Mouse (Mus musculus) lung, adult 18-20 months (tissue): ENCODE data around the gene Tle6.

Experiments used
- DNase-seq, 2 experiments: peaks; one replicate each; pipeline ENCODE4 v3.0.0; 2022; ENCODE audit warnings: mixed read lengths in 2 of 2

Gene Tle6

DNA sequence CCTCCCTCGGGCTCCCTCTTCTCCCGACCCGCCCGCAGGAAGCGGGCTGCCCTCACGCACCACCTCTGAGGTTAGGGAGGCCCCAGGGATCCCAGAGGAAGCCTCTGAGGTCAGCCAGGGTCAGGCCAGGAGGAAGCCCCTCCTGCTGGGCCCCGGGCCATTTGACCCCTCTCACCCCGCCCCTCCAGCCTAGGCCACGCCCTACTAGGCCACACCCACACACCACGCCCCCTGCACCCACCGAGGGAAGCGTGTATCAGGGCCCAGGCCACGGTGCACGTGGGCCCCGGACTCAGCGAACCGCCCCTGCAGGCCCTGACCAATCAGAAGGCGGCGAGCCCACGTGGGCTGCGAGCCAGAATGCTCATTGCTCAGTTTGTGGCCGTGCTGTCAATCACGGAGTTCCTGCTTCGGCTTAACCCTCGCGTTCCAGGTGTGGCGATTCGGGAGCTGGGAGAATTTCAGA, at the start of gene Tle6:
Gene Tle6, minus strand, starts transcription at position 336 of the 466 bp plus-strand sequence.
- peak; percentile 95 to 97 for DNase-seq

DNA sequence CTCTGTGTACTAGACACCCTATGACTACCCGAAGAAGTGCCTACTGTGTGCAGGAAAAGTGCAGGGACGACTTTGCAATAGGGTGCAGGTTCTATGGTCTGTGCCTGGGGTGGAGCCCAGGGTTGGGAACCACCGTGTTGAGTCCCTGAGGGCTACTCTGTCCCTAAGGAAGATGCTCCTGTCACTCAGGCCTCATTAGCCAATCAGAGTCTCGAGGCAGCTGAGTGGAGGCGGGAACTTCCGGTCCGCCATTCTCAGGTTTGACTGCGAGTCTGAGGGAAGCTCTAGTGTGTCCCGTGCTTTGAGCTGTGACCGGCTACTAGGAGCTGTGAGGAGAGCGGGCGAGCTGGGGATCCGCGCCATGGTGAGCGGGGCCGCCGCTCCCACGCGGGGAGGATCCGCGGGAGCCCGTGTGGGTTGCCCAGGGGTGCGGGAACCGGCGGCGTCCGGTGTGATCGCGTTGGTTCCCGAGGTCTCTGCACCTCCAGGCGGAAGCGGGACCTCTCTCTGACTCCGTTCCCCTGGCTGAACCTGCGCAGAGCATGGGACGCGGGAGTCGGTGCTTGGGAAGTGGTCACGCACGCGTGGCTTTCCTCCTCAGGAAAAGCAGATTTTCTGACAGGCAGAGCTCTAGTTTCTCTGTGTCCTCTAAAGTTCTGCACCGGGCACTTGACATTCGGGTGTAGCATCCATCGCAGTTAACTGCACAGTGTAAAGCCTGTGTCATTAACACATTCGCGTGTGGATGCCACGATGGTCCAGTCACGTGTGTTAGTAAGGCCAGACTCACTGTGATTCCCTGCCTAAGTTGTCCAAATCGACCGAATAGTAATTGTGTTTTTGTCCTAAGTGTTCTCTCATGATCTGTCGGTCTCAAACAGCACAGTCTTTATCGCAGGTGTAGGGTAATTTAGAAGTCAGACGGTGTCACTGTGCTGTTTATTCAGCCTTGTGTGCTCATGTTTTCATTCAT, 48.2 kb upstream of the Tle6 start, which contains the start of gene Gm10778:
Gene Gm10778, plus strand, starts transcription at position 257 of the 973 bp plus-strand sequence.
- DNase-seq, result peak; percentile 87 to 90

DNA sequence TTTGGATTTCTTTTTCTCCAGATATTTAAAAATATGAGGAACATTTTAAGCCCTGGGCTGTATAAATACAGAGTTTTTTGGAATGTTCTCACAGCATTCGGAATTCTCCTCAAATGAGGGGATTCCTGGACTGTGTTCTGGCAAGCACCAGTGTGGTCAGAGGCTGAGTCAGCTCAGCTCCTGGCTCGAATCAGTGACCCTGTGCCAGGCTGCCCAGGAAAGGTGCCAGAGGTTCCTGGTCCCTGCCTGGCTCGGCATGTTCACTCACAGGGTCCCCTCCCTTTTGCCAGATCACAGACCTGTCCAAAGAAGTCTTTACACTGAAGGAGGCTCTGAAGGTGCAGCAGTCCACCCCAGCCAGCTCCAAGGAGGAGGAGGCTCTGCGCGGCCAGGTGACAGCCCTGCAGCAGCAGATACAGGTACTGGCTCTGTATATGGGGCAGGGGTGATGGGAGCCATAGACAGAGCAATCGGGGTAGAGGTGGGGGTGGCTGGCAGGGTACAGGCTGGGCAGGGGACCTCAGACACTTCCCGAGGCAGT, 45.2 kb upstream of the Tle6 start:
- DNase-seq, result no peak

DNA sequence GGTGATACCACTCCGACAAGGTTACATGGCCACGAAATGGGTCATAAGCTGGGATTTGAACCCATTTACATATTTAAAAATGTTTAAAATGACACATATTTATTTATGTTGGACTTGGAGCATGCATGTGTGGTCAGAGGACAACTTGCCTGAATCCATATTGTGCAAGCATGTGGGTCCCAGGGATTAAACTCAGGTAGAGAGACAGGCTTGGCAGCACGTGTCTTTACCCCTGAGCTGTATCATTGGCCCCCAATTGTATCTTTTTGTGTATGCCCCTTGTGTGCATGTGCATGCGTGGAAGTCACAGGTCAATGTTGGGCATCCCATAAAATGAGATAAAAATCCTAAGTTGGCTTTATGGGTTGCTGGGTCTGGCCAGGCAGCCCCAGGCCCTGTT, 44.5 kb upstream of the Tle6 start:
- DNase-seq, result no peak

DNA sequence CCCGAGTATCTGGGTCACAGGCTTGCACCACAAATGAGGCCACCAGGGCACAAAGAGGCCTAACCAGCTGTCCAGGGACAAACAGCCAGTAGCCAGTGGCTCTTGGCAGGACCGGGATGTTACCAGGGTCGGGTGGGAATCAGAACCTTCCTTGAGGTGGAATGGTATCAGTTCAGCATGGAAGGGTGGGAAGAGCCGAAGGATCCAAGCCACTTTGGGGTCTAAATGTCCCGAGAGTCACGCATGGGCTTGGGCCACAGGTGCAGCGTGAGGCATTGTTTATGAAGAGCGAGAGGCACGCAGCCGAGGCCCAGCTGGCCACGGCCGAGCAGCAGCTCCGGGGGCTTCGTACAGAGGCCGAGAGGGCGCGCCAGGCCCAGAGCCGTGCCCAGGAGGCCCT, 43.8 kb upstream of the Tle6 start:
- DNase-seq, result peak in 1 of 2 experiments; percentile 3

DNA sequence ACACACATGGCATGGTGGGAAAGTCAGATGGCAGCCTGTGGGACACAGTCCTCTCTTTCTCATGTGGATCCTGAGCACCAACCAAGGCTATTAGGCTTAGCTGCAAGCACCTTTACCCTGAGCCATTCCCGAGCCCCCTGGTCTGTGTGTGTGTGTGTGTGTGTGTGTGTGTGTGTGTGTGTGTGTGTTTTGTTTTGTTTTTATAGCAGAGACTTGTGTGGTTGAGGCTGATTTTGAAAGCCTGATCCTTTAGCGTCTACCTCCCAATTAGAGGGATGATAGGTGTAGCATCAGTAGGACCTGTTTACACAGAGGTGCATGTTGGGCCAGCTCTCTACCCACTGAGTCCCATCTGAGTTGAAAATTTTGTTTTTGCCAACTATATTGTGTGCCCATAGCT, 43.3 kb upstream of the Tle6 start:
- DNase-seq, result no peak

DNA sequence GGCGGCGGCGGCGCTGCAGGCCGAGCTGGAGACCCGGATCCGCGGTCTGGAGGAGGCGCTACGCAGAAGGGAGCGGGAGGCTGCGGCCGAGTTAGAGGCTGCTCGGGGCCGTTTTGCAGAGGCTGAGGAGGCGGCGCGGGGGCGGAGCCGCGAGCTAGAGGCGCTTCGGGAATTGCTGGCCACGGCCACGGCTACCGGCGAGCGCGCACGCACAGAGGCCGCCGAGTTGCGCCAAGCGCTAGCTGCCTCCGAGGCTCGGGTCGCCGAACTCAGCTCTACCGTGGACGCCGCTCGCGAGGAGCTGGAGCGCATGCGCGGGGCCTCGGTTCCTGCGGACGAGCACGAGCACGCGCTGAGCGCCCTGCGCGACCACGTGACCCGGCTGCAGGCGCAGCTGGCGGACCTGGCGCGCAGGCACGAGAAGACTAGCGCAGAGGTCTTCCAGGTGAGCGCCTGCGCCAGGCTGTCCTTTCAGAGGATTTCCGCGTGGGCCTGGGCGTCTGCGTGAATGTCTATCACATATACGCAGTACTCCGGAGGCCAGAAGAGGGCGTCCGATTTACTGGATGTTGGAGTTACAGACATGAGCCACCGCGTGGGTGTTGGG, 42.7 kb upstream of the Tle6 start:
- peak; percentile 95 to 96 for DNase-seq

DNA sequence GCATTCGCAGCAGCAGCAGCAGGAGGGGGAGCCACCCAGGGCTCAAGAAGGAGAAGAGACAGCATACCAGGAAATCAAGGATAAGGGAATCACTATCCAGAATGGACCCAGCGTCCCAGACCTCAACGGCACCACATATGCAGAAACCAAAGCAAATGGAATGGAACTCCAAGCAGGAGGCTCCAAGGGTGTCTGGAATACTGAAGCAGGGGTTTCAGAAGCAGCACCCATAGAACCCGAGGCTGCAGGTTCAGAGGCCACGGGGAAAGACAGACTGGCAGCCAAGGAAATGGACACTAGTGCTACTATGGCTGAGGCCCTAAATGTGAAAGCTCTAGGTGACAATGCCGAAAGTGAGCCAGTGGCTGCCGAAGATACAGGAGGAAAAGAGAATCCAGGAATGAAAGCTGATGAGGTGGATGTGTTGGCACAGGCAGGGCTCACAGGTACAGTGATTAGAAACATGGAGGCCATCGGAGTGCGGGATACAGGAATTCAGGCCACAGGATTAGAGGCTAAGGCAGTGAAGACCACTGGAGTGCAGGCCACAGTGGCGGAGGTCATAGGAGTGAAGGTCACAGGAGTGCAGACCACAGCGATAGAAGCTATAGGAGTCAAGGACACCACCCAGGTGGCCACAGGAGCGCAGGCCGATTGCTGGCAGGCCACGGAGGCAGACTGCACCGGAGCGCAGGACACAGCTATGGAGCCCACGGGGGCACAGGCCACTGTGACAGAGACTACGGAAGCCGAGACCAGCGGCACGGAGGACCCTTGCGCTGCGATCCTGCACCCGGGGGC, 42.0 kb upstream of the Tle6 start:
- no peak for DNase-seq

DNA sequence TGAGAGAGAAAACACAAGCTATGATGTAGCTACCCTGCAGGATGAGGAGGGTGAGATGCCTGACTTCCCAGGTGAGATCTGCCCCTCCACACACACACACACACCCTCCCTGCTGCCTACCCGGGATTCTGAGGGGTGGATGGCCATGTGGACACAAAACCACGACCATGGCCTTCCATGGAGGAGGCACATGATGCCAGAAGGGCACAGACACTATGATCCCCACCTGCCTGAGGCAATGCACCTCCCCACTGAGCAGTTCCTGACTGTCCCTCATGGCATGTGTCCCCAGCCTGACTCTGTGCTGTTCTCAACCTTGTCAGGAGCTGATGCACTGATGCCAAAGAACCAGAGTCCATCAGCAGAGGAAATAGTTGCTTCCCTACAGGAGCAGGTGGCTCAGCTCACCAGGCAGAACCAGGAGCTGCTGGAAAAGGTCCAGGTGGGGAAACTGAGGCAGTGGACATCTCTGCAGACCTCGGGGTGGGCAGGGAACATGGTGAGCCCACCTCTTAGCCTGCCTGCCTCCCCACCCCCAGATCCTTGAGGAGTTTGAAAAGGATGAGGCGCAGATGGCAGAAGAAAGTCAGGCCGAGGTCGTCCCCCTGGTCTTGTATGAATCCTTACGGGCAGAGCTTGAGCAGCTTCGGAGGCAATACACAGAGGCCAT, 41.2 kb upstream of the Tle6 start:
- peak in 1 of 2 experiments; percentile 5 for DNase-seq

DNA sequence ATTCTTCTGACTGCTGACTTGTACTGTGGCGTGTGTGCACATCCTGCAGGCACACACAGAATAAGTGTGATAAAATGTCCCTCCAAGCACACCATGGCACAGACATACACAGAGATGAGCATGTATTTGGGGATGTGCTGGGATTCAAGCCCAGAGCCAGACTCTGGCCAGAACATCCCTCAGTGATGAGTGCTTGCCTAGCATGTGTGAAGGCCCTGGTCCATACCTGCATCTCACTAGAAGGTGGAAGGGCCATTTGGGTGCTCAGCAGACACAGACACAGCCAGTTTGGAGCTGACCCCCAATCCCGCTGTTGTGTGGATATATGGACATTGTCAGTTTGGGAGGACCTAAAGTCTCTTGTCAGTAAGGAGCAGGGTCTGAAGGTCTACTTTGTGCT, 40.7 kb upstream of the Tle6 start:
- peak in 1 of 2 experiments; percentile 1 for DNase-seq

DNA sequence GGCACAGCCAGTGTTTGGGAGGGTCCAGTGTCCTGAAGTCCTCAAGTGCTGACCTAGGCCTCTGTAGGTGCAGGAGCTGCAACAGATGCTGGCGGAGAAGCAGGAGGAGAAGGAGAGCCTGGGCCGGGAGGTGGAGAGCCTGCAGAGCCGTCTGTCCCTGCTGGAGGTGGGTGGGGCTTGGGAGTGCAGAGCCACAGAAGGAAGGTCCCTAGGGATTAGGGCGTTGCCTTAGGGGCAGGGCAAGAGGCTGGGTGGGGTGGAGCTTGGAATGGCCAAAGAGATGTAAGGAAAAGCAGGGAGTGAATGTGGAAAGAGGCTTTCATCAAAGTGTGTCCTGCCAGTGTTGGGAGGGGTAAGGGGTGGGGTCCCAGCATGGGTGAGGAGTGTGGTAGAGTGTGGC, 40.0 kb upstream of the Tle6 start:
- peak; percentile 20 to 21 for DNase-seq

DNA sequence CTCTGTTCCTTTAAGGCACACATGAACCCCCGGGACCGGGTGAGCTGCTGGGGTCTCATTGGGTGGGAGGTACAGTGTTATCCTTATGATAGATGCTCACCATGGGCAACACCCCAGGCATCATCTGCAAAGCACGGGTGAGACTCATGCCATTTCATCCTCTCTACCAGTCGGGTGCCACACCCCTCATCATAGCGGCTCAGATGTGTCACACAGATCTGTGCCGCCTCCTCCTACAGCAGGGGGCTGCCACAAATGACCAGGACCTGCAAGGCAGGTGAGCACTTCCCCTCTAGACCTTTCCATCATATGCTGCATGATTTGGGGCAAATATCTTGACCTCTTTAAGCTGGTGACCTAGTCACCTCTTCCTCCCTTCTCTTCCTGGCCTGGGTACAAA, 37.2 kb upstream of the Tle6 start:
- no peak for DNase-seq

DNA sequence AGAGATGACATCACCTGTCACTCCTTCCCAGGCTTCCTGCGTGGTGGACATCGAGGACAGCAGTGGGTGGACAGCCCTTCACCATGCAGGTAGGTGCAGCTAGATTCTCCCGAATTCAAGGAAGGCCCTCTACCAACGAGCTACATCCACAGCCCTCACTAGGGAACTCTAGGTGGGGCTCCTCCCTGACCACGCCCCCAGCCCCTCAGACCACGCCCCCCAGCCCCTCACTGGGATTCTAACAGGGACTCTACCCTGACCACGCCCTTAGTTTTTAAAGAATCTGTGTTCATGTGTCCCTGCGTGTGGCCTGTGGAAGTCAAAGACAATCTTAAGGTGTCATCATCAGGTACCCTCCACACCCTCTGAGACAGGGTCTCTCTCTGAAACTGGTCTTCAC, 35.5 kb upstream of the Tle6 start:
- DNase-seq, result no peak

DNA sequence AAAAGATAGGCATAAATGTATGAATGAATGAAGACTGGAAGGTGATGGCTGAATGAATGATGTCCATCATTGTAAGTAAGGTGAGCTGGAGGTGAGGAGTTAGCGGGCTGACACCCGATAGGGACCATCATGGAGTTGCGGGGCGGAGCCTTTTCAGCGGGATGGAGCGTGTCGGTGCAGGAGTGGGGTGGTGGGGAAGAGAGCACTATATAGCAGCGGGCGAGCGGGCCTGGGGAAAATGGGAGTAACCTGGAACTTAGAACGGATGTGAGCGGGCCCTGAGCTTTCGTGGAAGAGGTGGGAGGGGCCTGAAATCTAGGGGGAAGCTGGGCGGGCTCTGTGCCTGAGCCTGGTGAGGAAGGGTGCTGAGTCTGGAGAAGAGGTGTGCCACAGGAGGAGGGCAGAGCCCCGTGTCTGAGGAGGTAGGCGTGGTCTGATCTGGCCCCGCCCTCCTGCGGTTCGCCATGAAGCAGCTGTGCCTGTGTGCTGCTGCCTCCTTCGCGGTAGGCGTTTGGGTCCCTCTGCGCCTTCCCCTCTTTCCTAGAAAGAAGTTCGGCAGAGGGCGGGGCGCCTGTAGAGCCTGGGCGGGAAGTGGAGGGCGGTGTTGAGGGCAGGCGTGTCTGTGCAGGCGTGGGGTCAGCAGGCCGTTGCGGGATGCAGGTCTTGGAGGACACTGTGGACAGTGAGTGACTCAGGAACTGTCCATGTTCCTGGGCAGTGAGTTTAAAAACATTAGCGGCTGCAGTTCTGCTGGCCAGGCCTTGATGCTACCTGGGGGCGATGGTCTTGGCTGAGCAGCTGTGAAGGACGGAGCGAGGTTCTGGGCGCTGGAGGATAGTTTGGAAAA, 32.6 kb upstream of the Tle6 start:
- DNase-seq, result peak; percentile 90

DNA sequence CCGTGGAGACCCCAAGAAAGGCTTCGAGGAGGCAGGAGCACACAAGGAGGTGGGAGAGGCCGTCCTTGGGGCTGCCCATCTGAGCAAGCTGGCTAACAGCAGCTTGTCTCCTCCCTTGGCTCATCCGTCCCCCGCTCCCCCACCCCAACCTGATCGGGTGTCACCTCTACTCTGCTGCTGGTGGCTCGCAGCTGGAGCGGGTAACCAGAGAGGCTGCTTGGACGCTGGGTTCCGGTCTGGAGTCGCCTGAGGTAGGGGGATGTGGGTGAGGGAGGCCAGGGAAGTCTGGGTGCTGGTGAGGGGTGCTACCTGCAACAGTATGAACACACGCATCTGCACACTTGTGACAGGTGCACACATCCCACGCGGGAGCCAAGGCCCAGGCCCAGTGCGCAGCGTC, 27.5 kb upstream of the Tle6 start, which contains the start of gene Ankrd24:
Gene Ankrd24, plus strand, starts transcription at position 151 of the 400 bp plus-strand sequence.
- DNase-seq, result no peak

DNA sequence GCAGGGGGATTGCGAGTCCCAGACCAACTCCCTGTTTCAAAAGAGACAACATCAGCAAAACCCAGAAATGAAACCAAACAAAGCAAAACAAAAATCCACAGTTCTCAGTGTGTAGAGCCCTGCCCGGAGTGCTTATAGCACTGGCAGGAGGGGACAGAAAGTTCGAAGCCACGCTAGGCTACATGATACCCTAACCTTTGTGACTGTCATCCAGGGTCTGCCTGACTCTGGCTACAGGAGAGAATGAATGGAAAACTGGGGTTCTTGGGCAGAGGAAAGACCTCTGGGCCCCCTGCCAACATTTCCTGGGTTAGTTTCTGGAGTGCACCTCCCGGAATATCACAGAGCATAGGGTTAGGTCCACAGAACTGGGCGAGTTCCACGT, 27.0 kb upstream of the Tle6 start:
- DNase-seq, result no peak

DNA sequence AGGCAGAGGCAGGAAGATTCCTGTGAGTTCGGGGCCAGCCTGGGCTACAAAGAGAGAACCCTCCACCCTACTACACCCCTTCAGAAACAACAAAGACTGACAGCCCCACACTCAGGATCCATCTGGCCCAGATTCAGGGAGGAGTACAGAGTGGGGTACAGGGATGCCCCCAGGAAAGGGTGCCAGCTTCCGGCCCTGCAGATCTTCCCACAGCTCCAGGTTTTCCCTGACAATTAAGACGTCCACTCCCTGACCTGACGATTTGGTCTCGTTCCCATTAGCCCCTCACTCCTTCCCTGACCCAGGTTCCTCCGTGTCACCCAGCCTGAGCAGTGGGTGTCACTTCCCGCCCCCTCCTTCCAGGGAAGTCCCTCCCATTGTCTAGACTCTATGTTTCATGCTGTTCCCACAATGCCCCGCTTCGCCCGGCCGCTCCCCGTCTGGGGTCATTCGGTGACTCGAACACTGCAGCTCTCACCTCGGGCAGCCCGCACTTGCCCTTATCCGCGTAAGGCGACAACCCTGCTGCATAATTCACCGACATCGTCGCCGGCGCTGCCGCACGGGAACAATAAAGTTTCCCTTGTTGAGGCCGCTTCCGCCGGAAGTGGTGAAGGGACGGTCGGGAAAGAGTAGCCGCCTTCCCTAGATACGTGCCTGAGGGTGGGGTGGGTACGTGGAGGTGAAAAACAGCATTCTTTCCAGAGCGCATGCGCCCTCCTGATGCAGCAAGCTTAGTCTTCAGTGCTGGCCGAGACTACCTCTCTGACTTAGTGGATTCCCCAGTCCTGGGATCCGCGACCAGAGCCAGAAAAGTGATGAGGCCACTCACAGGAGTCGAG, 26.3 kb upstream of the Tle6 start, which contains the start of gene Sirt6:
Gene Sirt6, minus strand, starts transcription at position 804 of the 842 bp plus-strand sequence.
- peak; percentile 95 to 96 for DNase-seq

DNA sequence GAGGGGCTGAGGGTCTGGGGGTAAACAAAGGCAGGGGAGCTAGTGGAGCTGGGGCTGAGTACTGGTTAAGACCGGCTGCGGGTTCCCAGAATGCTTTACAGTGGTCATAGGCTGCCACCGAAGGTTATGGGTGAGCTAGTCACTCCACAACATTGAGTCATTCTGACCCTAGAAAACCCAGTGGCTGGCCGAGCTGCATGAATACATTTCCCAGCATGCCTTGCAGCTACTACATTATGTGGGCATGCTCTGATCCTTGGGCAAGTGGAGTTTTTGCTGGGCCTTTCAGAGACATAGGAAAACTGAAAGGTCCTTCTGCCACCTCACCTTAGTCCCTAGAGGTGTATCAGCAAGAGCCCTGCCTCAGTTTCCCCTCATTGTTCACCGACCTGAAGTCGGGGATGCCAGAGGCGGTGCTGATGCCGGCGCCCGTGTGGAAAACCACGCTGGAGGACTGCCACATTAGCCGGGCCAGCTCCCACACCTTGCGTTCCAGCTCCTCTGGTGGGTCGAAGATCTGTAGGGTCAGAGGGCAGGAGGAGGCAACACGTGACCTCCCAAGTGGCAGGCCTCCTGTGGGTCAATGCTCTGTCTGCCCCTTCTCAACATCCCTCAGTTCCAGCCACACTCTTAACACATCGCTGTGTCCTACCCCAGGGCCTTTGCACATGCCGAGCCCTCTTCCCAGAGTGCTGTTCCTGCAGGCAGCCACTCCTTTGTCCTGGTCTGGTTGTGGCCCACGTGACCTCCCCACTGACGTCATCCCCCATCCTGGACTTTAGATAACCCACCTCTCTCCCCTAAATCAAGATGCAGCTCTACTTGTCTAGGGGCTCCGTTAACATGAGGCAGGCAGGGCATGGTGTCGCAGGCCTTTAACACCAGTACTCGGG, 25.5 kb upstream of the Tle6 start:
- no peak for DNase-seq

DNA sequence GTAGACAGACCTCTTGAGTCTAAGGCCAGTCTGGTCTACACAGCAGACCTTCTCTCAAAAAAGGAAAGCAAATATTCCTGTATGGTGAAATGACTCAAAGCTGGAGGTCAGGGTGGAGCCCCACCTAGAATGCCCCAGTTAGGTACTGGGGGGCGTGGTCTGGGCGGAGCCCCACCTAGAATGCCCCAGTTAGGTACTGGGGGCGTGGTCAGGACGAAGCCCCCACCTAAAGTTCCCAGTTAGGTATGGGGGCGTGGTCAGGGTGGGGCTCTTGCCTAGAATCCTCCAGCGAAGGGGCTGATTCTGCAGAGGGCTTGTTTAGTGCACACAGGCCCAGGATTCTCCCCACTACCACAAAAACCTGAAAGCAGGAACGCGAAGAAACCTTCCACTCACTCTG, 22.6 kb upstream of the Tle6 start:
- DNase-seq, result no peak
